11 mouse cellular contexts compared by ENCODE assay signal in genomic region chr5:72175530-72175929, GRCm38 (mm10). TPM values are rescaled to one million over a fixed set of nuclear protein-coding genes. Genes with fewer than 3 reads are reported as not detected.
DNase-seq lines count a peak whose midpoint lies in the region; ATAC-seq lines count a peak whose summit lies in the region.
"Had no signal": no experiment of that assay in that cellular context is flagged by ENCODE, and none has a peak within 500 bp of the region (broad histone marks: within the 10 kb centered on the region; RNA-seq: fewer than 3 reads in every experiment).

No protein-coding gene starts in this region.

- no peak overlapping the region for H3K9ac ChIP-seq in lung, embryonic 15.5 days
- no peak overlapping the region for H3K9ac ChIP-seq in embryonic facial prominence, embryonic 13.5 days

- no peak overlapping the region for H3K4me3 ChIP-seq in lung, embryonic 15.5 days
- H3K4me3 ChIP-seq in embryonic facial prominence, embryonic 13.5 days, result no peak overlapping the region
- H3K4me3 ChIP-seq: myocyte had no signal

- no peaks in the 10 kb centered on the region for H3K27me3 ChIP-seq in lung, embryonic 15.5 days
- no peaks in the 10 kb centered on the region for H3K27me3 ChIP-seq in embryonic facial prominence, embryonic 13.5 days

- WGBS in lung, embryonic 15.5 days, result 24% methylated on average over 7 of the region's 7 CpGs
- 9% methylated on average over 7 of the region's 7 CpGs for WGBS in embryonic facial prominence, embryonic 13.5 days

- no peaks in the 10 kb centered on the region for H3K36me3 ChIP-seq in lung, embryonic 15.5 days
- H3K36me3 ChIP-seq in embryonic facial prominence, embryonic 13.5 days, result no peaks in the 10 kb centered on the region

- H3K4me2 ChIP-seq in lung, embryonic 15.5 days, result 0 out of 2 replicates have a peak overlapping the region, but pooled peaks have one; percentile 12
- peak overlapping the region; percentile 38 for H3K4me2 ChIP-seq in embryonic facial prominence, embryonic 13.5 days

- no peak overlapping the region for H3K27ac ChIP-seq in lung, embryonic 15.5 days
- H3K27ac ChIP-seq in embryonic facial prominence, embryonic 13.5 days, result no peak overlapping the region

- no peaks in the 10 kb centered on the region for H3K4me1 ChIP-seq in lung, embryonic 15.5 days
- H3K4me1 ChIP-seq in embryonic facial prominence, embryonic 13.5 days, result peaks cover 9% of the 10 kb centered on the region; the same call in 1 of the 2 replicates

- no peak for ATAC-seq in lung, embryonic 15.5 days (ENCODE audit: borderline replicate concordance, extremely low read depth, low FRiP score, low TSS enrichment)
- no peak for ATAC-seq in embryonic facial prominence, embryonic 13.5 days (ENCODE audit: insufficient number of reproducible peaks, insufficient read depth, low FRiP score, low TSS enrichment, low read depth)

- no peak for DNase-seq in lung, postnatal 10 days
- peak; percentile 42 for DNase-seq in induced T-regulatory cell, adult 2 months (ENCODE audit: low read depth)
- peak; percentile 83 for DNase-seq in retina, postnatal 1 day
- DNase-seq in B cell, adult 2 months, result no peak
- no peak for DNase-seq in kidney, postnatal 14 days
- no peak for DNase-seq in adipocyte (ENCODE audit: low spot score)
- DNase-seq: cerebellum, adult 8-10 months; gastrocnemius, postnatal 25 days had no signal

- no peaks in the 10 kb centered on the region for H3K9me3 ChIP-seq in lung, embryonic 15.5 days
- H3K9me3 ChIP-seq in embryonic facial prominence, embryonic 13.5 days, result no peaks in the 10 kb centered on the region

RNA-seq across cellular contexts. Expression of gene Commd8, which starts 7.5 kb away (rescaled TPM):
- polyA plus RNA-seq in lung, embryonic 15.5 days (2015; fragmentation: Nextera tagmentation; extraction: Ambion mirVana), result 131 and 134 TPM in 2 replicates
- 151 and 158 TPM in 2 replicates for polyA plus RNA-seq in embryonic facial prominence, embryonic 13.5 days (2015; fragmentation: Nextera tagmentation; extraction: Ambion mirVana)

Comparison
In these comparisons a context has a peak if more than half of its experiments do, and no peak if none do; other contexts are left out.
1. DNase-seq: peak in induced T-regulatory cell, adult 2 months (single experiment) and retina, postnatal 1 day (single experiment); none in lung, postnatal 10 days (single experiment), B cell, adult 2 months (0 of 2), kidney, postnatal 14 days (single experiment) and adipocyte (single experiment).